Mouse (Mus musculus) heart, adult 8-10 months (tissue): ENCODE measurements around the gene Btbd11. TPM values are rescaled to one million over a fixed set of nuclear protein-coding genes. Genes with fewer than 3 reads are reported as not detected.
"Not testable (repeated sequence)": the region's sequence is repeated elsewhere in the genome, so short reads cannot be mapped to it uniquely, and the experiment has no call there.

ENCODE experiments used
- DNase-seq: peaks from one replicate; pipeline ENCODE4 v3.0.0; 2022; ENCODE audit warnings: low spot score
- total RNA-seq, 4 experiments: library from RNA; stranded (reverse); gene quantifications; 2 replicates each; pipeline ENCODE4 v1.2.4; 2022

Btbd11 gene
- total RNA-seq, 4 experiments from 2014 or later: 2.3 to 3.0 (median 2.9) TPM

GRCm38 (mm10) chr10:85655881-85656280 is 269.3 kb downstream of the Btbd11 start:
- peak; percentile 26 for DNase-seq

DNA sequence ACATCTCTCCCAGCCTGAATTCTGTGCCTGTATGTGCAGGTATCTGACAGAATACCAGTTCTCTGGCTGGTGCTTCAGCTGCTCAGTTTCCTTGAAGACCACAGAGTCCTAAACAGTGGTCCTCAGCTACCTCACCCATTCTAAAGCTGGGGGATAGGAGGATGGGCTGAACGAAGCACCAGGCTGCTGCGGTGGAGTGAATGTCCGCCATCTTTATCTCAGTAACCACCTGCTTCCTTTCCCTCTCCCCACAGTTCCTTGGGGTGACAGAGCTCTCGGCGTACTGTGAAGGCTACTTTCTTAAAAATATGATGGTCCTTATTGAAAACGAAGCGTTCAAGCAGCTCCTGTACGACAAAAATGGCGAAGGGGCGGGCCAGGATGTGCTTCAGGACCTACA is 271.3 kb downstream of the Btbd11 start:
- no peak for DNase-seq

- no peak for DNase-seq
These were observed 286.9 kb downstream of the Btbd11 start for GRCm38 (mm10) chr10:85673512-85673921.

DNA sequence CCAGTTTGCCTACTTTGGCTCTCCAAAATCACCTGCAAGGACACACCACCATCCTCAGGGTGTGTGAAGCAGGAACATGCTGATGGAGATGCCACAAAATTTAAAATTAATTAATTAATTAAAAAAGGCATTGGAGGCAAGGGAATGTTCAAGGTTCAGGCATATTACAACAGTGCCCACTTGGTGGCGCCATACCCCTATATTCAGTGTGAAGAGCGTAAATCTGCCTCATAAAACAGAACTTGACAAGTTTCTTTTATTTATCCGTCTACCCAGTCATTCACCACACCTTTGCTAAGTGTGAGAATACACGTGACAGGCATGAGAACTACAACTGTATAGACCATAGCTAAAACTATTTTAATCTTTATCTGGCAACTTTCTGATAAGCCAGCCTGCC is 292.0 kb downstream of the Btbd11 start:
- DNase-seq: no peak

DNA sequence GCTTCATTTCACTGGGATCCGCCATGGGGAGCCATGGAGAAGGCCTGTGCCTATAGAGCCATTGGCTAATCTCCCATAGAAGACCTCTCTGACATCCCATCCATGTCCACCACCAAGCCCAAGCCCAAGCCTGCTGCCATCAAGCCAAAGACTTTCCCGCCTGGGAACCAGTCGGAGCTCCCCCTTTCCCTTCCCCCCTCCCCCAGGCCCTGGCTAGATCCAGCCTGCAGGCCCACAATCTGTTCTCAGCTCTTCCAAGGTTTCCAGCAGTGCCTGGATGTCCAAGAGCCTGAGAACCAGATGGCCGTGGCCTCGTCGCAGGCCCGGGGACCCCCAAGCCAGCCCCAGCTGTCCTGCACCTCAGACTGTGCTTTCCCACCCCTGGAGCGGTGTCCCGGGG is 295.8 kb downstream of the Btbd11 start:
- no peak for DNase-seq

GRCm38 (mm10) chr10:85694429-85694828 is 307.8 kb downstream of the Btbd11 start:
- DNase-seq: not testable (repeated sequence)

DNA sequence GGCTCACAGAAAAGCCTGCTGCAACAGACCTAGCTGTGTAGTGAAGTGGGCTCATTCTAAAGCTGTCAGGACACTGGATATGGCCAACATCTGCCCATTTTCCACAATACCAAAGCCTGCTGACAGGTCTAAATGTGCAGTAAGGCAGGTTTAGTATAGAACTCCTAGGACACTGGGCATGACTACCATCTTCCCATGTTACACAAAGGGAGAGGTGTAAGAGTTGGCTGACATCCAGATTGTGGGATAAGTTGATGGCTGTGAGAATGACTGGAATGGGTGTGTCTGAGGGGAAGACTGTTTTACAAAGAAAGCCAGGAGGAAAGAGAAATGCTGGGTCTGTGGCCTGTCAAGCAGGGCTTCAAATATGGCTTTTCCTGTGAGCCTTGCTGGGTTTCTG is 313.1 kb downstream of the Btbd11 start:
- DNase-seq: no peak

DNA sequence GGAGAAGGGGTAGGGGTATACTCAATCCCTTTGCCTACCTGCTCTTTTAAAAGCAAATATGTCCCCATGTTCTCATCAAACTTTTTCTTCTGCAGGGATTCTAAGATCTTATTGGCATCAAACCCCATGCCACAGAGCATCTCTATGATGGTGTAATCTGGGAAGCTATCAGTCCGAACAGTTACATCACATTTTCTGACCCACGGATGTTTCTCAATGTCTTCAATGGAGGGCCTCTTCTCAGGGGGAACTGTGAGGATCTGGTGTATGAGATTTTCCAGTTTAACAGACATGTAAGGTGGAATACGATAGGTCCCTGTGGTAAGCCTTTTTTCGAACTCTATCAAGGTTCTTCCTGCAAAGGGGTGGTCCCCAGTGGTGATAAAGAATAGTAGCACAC is 323.2 kb downstream of the Btbd11 start:
- not testable (repeated sequence) for DNase-seq

Other genes starting within 250 kb of the Btbd11 start
- 10 to 100 TPM in 1 of 4 experiments, 1 to 10 TPM in 3; 6.3 to 11.4 (median 8.5) TPM for gene Cry1, start 201.8 kb upstream of the Btbd11 start, total RNA-seq